Mouse (Mus musculus) cerebellum, postnatal 10 days (tissue): ENCODE measurements around the gene Clnk.

Source experiments
- DNase-seq, 2 experiments: peaks; one replicate each; pipeline ENCODE4 v3.0.0; 2021; ENCODE audit warnings: mixed read lengths in 2 of 2

The Clnk gene

GRCm38 (mm10) chr5:38876622-38877021 lies at the start of gene Clnk:
Clnk (minus strand) TSS chr5:38876812.
- DNase-seq, result no peak

DNA sequence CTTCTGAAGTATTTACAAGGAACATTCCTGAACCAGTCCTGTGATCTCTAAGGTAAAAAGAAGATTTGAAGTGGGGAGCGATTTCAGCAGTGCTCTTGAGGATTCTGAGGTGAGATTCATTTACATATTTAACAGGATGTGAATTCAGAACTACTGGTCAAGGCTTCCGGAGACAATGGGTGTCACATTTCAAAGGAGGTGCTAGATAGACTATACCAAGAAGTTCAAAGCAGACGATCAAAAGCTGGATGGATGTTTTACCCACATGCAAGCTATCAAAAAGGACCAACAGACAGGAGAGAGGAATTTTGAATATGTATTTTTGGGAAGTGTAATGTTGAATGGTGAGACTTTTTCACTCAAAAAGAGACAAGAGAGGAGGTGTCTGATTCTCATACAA lies 28.7 kb upstream of the Clnk start:
- DNase-seq, result no peak

DNA sequence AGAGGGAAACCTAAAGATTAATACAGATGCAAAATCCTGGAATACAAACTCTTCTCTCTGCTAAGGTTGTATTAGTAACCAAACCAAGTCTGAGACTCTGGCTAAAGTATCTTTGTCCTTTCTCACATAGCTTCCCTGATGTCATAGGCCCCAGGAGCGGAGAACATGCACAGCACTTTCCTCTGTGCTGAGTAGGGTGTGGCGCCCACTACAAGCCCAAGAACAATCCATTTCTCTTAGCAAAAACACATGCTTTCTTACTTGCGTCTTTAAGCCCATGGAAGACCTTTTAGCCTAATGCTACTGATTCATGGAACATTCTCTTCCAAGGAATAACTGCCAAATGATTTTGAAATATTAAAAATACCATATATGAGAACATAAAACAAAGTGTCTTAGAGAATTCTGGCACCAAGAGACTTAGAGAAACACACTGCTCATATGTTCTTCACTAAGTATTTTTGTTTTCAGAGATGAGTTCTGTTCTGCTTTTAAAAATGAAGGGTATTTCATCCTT lies 28.0 kb upstream of the Clnk start:
- no peak for DNase-seq

- DNase-seq, result no peak
Observed at GRCm38 (mm10) chr5:38902889-38903288, 26.3 kb upstream of the Clnk start.

DNA sequence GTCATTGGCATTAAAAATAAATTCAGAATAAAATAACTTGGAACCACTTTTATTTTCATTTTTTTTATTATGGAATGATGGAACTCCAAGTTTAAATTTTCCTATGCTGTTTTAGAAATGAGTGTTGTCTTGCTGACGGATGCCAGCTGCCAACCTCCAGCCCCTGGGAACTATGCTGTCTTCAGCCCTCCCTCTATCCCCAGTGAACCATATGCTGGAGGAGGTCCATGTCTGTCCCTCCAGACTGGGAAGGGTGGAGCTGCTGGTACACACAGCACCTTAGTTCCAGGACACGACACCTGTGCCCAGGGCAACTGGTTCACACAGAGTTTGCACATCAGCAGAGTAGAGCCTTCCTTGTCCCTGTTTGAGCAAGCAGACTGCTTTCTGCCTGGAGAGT lies 22.4 kb upstream of the Clnk start:
- no peak for DNase-seq

- no peak for DNase-seq
Observed at GRCm38 (mm10) chr5:38888646-38889045, 12.0 kb upstream of the Clnk start.

DNA sequence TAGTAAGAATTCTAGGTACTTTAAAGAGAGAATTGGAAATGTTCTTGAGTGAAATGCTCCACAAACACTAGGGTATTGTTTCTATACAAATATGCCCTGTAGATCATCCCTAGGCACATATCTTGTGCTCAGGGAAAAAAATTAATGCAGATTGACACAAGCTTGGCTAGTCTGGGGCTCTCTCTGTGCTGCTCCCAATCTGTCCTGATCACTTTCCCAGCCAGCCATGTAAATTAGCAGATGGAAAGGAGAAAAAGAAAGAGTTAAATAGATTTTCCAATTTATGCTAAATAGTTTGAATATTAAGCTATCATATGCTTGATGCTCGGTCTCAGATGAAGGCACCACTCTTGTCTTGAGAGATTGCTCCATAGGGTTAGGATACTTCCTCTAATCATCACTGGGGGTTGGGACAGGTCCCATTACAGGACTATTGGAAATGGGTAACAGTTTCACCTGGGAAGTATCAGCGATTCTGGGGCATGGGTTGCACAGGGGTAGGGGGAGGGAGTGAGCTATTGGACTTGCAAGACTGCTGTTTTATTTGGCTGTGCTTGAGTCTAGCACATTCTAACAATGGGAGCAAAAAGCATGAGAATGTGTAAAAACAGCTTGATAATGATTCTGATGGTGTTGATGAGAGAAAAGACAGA lies 10.1 kb upstream of the Clnk start:
- DNase-seq, result peak; percentile 68 to 72

DNA sequence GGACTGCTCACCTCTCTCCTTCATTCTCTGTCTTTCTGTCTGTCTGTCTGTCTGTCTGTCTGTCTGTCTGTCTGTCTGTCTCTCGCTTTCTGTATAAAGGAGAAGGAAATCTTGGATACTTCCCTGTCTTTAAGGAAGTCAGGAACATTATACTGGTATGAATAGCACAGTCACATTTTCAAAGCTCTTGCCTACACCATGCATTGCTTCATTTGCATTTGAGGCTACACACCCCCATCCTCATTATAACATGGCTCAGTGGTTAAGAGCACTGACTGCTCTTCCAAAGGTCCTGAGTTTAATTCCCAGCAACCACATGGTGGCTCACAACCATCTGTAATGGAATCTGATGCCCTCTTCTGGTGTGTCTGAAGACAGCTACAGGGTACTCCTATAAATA lies 6.0 kb upstream of the Clnk start:
- DNase-seq, result peak in 1 of 2 experiments; percentile 35

GRCm38 (mm10) chr5:38881728-38882620 lies 5.4 kb upstream of the Clnk start:
- DNase-seq, result peak; percentile 83 to 84

- DNase-seq, result peak in 1 of 2 experiments; percentile 27
Observed at GRCm38 (mm10) chr5:38881416-38881727, 4.8 kb upstream of the Clnk start.

DNA sequence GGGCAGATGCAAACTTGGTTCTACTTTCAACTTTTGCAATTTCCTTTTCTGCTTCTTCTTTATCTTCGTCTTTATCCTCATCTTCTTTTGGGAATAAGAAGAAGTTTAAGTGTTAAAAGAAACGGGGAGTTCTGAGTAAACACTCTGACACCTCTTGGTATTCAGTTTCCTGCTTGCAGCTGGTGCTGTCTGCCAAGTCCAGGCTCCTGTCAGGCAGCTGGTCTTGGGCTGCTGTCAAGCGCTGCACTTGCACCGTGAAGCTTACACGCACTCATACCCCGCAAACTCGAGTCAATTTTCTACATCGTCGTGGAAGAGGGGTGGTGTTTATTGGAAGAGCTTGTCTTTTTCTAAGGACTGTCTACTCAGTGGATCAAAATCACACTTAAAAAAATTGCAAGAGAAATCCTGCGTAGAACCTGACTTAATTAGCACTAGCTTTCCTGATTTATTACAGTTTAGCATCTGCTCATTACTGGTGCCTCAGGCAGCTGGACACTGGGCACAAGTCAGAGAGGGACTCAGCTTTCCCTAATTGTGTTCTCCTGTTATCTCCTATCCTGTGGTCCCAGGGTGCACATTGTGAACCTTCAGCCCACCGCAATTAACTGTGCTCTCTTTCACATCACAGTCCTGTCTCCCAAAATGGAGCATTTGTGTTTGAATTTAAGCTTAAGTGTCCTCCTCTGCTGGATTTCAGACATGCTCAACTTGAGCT lies 3.5 kb upstream of the Clnk start:
- peak in 1 of 2 experiments; percentile 43 for DNase-seq

- DNase-seq, result no peak
Observed at GRCm38 (mm10) chr5:38875403-38875802, 1.2 kb downstream of the Clnk start.

- DNase-seq, result no peak
Observed at GRCm38 (mm10) chr5:38874931-38875330, 1.7 kb downstream of the Clnk start.

- DNase-seq, result no peak
Observed at GRCm38 (mm10) chr5:38872906-38873305, 3.7 kb downstream of the Clnk start.

- peak; percentile 94 for DNase-seq
Observed at GRCm38 (mm10) chr5:38871591-38871990, 5.0 kb downstream of the Clnk start.

DNA sequence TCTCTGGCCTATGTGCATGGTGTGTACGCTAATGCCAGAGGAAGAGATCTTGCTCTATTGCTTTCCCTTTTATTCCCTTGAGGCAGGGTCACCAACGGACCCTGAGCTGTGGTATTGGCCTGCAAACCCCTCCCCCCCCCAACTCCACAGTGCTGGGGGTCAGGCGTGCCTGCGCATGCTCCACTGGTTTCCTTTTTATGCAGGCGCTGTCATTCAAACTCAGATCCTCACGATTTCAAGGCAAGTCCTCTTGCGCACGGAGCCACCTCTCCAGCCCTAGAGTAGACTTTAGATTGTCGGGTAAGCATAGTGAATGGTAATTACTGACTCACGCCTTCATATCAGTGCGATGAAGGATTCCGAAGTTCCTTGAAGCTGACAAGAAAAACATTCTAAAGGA lies 6.1 kb downstream of the Clnk start:
- no peak for DNase-seq

- no peak for DNase-seq
Observed at GRCm38 (mm10) chr5:38869976-38870375, 6.6 kb downstream of the Clnk start.

DNA sequence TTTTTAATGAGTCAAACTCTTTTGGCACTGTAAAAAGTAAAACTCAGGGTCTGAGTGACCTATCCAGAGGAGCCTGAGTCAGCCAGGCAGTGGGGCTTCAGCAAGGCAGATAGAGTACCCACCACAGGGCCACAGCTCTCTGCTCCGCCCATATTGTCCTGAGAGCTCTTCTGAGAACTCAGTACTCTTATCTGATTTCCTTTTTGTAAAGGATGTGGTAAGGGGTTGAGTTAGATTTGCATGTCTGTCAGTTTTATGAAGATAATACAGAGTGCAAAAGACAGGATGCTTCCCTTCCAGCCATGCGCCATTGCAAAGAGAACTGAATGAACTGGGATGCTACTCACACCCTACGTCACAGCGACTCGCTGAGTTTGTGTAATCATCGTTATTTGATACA lies 12.0 kb downstream of the Clnk start:
- no peak for DNase-seq

- no peak for DNase-seq
Observed at GRCm38 (mm10) chr5:38863029-38863428, 13.6 kb downstream of the Clnk start.

- DNase-seq, result peak; percentile 84 to 85
Observed at GRCm38 (mm10) chr5:38862288-38862985, 14.2 kb downstream of the Clnk start.

DNA sequence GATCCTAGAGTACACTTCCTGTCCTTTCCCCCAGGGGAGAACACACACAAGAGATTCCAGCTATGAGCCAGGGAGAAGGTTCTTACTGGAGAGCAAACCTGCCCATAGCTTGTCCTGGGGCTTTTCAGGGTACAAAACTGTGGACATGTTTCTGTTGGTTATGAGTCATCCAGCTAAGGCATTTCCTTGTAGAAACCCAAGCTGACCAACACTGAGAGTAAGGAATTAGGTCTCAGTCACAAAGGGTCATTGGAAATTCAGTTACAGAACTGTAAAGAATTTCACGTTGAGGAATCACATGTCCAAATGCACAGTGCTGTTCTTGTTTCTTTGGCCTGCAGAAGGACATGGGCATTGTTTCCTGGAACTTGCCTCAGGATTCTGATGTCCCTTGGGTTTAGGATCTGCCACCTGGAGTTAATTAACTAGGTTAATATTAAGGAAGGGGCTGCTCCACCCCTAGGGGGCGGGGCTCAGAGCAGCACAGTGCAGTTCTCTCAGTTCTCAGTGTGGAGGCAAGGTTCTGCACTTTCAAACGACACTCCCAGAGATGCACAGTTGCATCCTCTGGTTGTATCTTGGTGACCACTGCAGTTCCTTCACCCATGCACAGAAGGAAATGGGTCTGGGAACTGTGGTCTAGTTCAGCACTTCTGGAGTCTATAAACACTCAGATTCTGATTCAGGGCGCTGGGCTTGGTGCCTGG lies 18.4 kb downstream of the Clnk start:
- DNase-seq, result no peak

GRCm38 (mm10) chr5:38857591-38857990 lies 19.0 kb downstream of the Clnk start:
- no peak for DNase-seq
